19 mouse cellular contexts compared by ENCODE assay signal in genomic region chr5:35465966-35466635, GRCm38 (mm10). TPM values are rescaled to one million over a fixed set of nuclear protein-coding genes. Genes with fewer than 3 reads are reported as not detected.
DNase-seq lines count a peak whose midpoint lies in the region; ATAC-seq and TF ChIP-seq lines count a peak whose summit lies in the region.
"Had no signal": no experiment of that assay in that cellular context is flagged by ENCODE, and none has a peak within 500 bp of the region (broad histone marks: within the 10 kb centered on the region; RNA-seq: fewer than 3 reads in every experiment).

No protein-coding gene starts in this region.

- TF ChIP-seq POLR2A in olfactory bulb, adult 2 months (IDR thresholded peaks at IDR 0.05; ENCODE audit: insufficient read depth, low read depth, low read length), result no peak

- intact Hi-C loops in gastrocnemius, adult 2 months (cut with DNase I), result no loop called here
- intact Hi-C loops in gastrocnemius, postnatal 36 days (cut with DNase I), result no loop called here
- intact Hi-C loops in left cerebral cortex, postnatal 4 days (cut with DNase I), result no loop called here

- H3K27ac ChIP-seq in gastrocnemius, adult 2 months, result no peak overlapping the region
- no peak overlapping the region for H3K27ac ChIP-seq in stomach, embryonic 15.5 days
- no peak overlapping the region for H3K27ac ChIP-seq in stomach, postnatal 0 days (replicated peaks)
- H3K27ac ChIP-seq in hindbrain, embryonic 15.5 days (replicated peaks), result no peak overlapping the region
- H3K27ac ChIP-seq in olfactory bulb, adult 2 months (ENCODE audit: insufficient read depth, low read depth, low read length), result no peak overlapping the region
- H3K27ac ChIP-seq: midbrain, embryonic 15.5 days; neural tube, embryonic 13.5 days had no signal

- no peaks in the 10 kb centered on the region for H3K9me3 ChIP-seq in stomach, embryonic 15.5 days
- no peaks in the 10 kb centered on the region for H3K9me3 ChIP-seq in stomach, postnatal 0 days (ENCODE audit: control insufficient read depth, low read length)
- no peaks in the 10 kb centered on the region for H3K9me3 ChIP-seq in hindbrain, embryonic 15.5 days
- H3K9me3 ChIP-seq: G1E; heart, embryonic 12.5 days; midbrain, embryonic 15.5 days; neural tube, embryonic 13.5 days had no signal

- no peak for TF ChIP-seq CTCF in gastrocnemius, adult 2 months (IDR thresholded peaks at IDR 0.05)
- no peak for TF ChIP-seq CTCF in stomach, postnatal 0 days (IDR thresholded peaks at IDR 0.05; ENCODE audit: low read depth)
- TF ChIP-seq CTCF in olfactory bulb, adult 2 months (IDR thresholded peaks at IDR 0.05; ENCODE audit: insufficient read depth, low read depth, low read length), result no peak

- peak overlapping the region; percentile 16; the same call in 1 of the 2 replicates for H3K4me2 ChIP-seq in stomach, embryonic 15.5 days
- no peak overlapping the region for H3K4me2 ChIP-seq in stomach, postnatal 0 days (replicated peaks; ENCODE audit: low read depth)
- H3K4me2 ChIP-seq in hindbrain, embryonic 15.5 days, result peak overlapping the region; percentile 26; the same call in 1 of the 2 replicates
- H3K4me2 ChIP-seq: heart, embryonic 12.5 days; liver, embryonic 11.5 days; midbrain, embryonic 15.5 days; neural tube, embryonic 13.5 days had no signal

- H3K9ac ChIP-seq in stomach, embryonic 15.5 days, result no peak overlapping the region
- no peak overlapping the region for H3K9ac ChIP-seq in stomach, postnatal 0 days (ENCODE audit: low read length)
- no peak overlapping the region for H3K9ac ChIP-seq in hindbrain, embryonic 15.5 days
- H3K9ac ChIP-seq: heart, embryonic 12.5 days; midbrain, embryonic 15.5 days; neural tube, embryonic 13.5 days had no signal

- WGBS in stomach, embryonic 15.5 days, result 25% methylated on average over 21 of the region's 21 CpGs
- 25% methylated on average over 21 of the region's 21 CpGs for WGBS in stomach, postnatal 0 days
- 43% methylated on average over 21 of the region's 21 CpGs for WGBS in hindbrain, embryonic 15.5 days
- WGBS in olfactory bulb, adult 2 months, result 40% methylated on average over 21 of the region's 21 CpGs

- H3K36me3 ChIP-seq in stomach, embryonic 15.5 days, result no peaks in the 10 kb centered on the region
- no peaks in the 10 kb centered on the region for H3K36me3 ChIP-seq in stomach, postnatal 0 days (ENCODE audit: control insufficient read depth, insufficient read depth, low read length)
- H3K36me3 ChIP-seq in hindbrain, embryonic 15.5 days, result no peaks in the 10 kb centered on the region
- H3K36me3 ChIP-seq: G1E; heart, embryonic 12.5 days; midbrain, embryonic 15.5 days; neural tube, embryonic 13.5 days had no signal

- TF ChIP-seq EP300 in stomach, postnatal 0 days (optimal IDR thresholded peaks at IDR 0.05), result no peak

- H3K27me3 ChIP-seq in stomach, embryonic 15.5 days (replicated peaks), result peaks cover 33% of the 10 kb centered on the region; the same call in 1 of the 2 replicates
- H3K27me3 ChIP-seq in stomach, postnatal 0 days (ENCODE audit: control insufficient read depth, insufficient read depth, low read length), result no peaks in the 10 kb centered on the region
- H3K27me3 ChIP-seq in hindbrain, embryonic 15.5 days, result 0 out of 2 replicates have a peak, but pooled peaks cover under 1% of the 10 kb centered on the region
- H3K27me3 ChIP-seq: midbrain, embryonic 15.5 days had no signal

- peak overlapping the region; percentile 34; the same call in 1 of the 2 replicates for H3K4me3 ChIP-seq in gastrocnemius, adult 2 months
- no peak overlapping the region for H3K4me3 ChIP-seq in stomach, embryonic 15.5 days (replicated peaks)
- no peak overlapping the region for H3K4me3 ChIP-seq in stomach, postnatal 0 days (ENCODE audit: low read depth, low read length)
- H3K4me3 ChIP-seq in hindbrain, embryonic 15.5 days, result no peak overlapping the region
- 0 out of 2 replicates have a peak overlapping the region, but pooled peaks have one; percentile 4 for H3K4me3 ChIP-seq in olfactory bulb, adult 2 months (ENCODE audit: insufficient read depth, low read depth, low read length)
- H3K4me3 ChIP-seq: heart, embryonic 12.5 days; midbrain, embryonic 15.5 days; neural tube, embryonic 13.5 days had no signal

- H3K4me1 ChIP-seq in stomach, embryonic 15.5 days, result no peaks in the 10 kb centered on the region
- no peaks in the 10 kb centered on the region for H3K4me1 ChIP-seq in stomach, postnatal 0 days (replicated peaks; ENCODE audit: control insufficient read depth, insufficient read depth)
- H3K4me1 ChIP-seq in hindbrain, embryonic 15.5 days (replicated peaks), result peaks cover 8% of the 10 kb centered on the region
- H3K4me1 ChIP-seq in olfactory bulb, adult 2 months (ENCODE audit: control insufficient read depth, insufficient read depth, low read length), result peaks cover 15% of the 10 kb centered on the region
- H3K4me1 ChIP-seq: heart, embryonic 12.5 days had no signal

- no peak for DNase-seq in gastrocnemius, adult 2 months
- DNase-seq in gastrocnemius, postnatal 36 days, result no peak
- DNase-seq in stomach, postnatal 0 days (ENCODE audit: low spot score), result no peak
- no peak for DNase-seq in left cerebral cortex, postnatal 4 days
- DNase-seq: cerebellum, postnatal 14 days; gastrocnemius, postnatal 14 days; kidney, postnatal 14 days; right cerebral cortex, postnatal 14 days had no signal

- ATAC-seq in stomach, embryonic 15.5 days (ENCODE audit: insufficient read depth, low FRiP score, low read depth), result no peak
- no peak for ATAC-seq in stomach, postnatal 0 days (ENCODE audit: low FRiP score, low TSS enrichment)
- no peak for ATAC-seq in hindbrain, embryonic 15.5 days (ENCODE audit: low FRiP score, low read depth)
- no peak for ATAC-seq in megakaryocyte progenitor cell, adult 5-6 weeks (replicated peaks; ENCODE audit: poor library complexity)
- ATAC-seq: activated CD4-positive, CD25-positive, alpha-beta regulatory T cell, adult 4 months; lung, postnatal 0 days; midbrain, embryonic 15.5 days had no signal

RNA-seq across cellular contexts. Expression of gene Cpz, which starts 59.4 kb away (rescaled TPM):
- under 1 TPM; 0.13 to 0.89 TPM for total RNA-seq in gastrocnemius, adult 2 months (2021)
- total RNA-seq in gastrocnemius, postnatal 36 days (2021), result 1 to 10 TPM in 1 of 2 experiments, under 1 TPM in 1; 0.92 to 1.4 TPM
- polyA plus RNA-seq in stomach, embryonic 15.5 days (2015; fragmentation: Nextera tagmentation; extraction: Ambion mirVana), result 8.3 and 10.8 TPM in 2 replicates
- 10.5 and 11.0 TPM in 2 replicates for polyA plus RNA-seq in stomach, postnatal 0 days (2015; fragmentation: Nextera tagmentation; extraction: Ambion mirVana)
- 1.3 and 1.8 TPM in 2 replicates for polyA plus RNA-seq in hindbrain, embryonic 15.5 days (2015; fragmentation: Nextera tagmentation; extraction: Ambion mirVana)
- not detected in 2 replicates for polyA plus RNA-seq in olfactory bulb, adult 2 months (2012; ENCODE audit: insufficient read depth, insufficient read length, low replicate concordance, missing spikeins)
- not detected in 2 replicates for total RNA-seq in megakaryocyte progenitor cell, adult 5-6 weeks (2015)
- not detected in 2 replicates for total RNA-seq in megakaryocyte progenitor cell, adult 5-6 weeks (2017)
- total RNA-seq in left cerebral cortex, postnatal 4 days (2021), result 1 to 10 TPM; 1.9 to 3.3 TPM
- polyA plus RNA-seq: activated CD4-positive, CD25-positive, alpha-beta regulatory T cell, adult 4 months had no signal

Comparison
In these comparisons a context has a peak if more than half of its experiments do, and no peak if none do; other contexts are left out.
1. H3K4me3 ChIP-seq: peak in gastrocnemius, adult 2 months (single experiment) and olfactory bulb, adult 2 months (single experiment); none in stomach, embryonic 15.5 days (single experiment), stomach, postnatal 0 days (single experiment) and hindbrain, embryonic 15.5 days (single experiment).